Mouse (Mus musculus) cerebellum, adult 18-20 months (tissue): ENCODE measurements at regions not wholly inside any gene's neighbourhood (a gene's known extent, or its start where the extent isn't known, plus 50 kb on each side); places are given as distances from the start of the nearest gene placed in this dataset.
"Not testable (repeated sequence)": the region's sequence is repeated elsewhere in the genome, so short reads cannot be mapped to it uniquely, and the experiment has no call there.

ENCODE experiments used
- DNase-seq, 2 experiments: peaks; one replicate each; pipeline ENCODE4 v3.0.0; 2021

- no peak for DNase-seq
Measured at GRCm38 (mm10) chr13:45130516-45131249, 52.2 kb downstream of the Gm9817 start.

DNA sequence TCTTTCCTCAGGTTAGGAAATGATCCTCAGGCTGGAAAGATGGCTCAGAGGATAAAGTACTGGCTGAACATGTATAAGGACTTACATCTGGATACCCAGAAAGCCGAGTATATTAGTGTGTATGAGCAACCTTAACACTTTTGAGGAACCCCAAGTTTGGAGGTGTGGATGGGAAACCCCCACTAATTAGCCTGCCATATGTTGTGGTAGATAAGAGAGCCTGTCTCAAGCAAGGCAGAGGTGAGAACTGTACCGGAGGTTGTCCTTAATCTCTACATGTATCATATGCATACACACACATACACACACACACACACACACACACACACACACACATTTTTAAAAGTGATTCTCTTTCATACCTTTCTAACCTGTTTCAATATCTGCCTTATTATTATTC is 62.1 kb downstream of the Gm9817 start:
- DNase-seq: no peak

GRCm38 (mm10) chr13:45145129-45145528 is 66.6 kb downstream of the Gm9817 start:
- DNase-seq: no peak

GRCm38 (mm10) chr13:45156223-45156622 is 77.7 kb downstream of the Gm9817 start:
- no peak for DNase-seq

GRCm38 (mm10) chr13:45156982-45157381 is 78.5 kb downstream of the Gm9817 start:
- no peak for DNase-seq

DNA sequence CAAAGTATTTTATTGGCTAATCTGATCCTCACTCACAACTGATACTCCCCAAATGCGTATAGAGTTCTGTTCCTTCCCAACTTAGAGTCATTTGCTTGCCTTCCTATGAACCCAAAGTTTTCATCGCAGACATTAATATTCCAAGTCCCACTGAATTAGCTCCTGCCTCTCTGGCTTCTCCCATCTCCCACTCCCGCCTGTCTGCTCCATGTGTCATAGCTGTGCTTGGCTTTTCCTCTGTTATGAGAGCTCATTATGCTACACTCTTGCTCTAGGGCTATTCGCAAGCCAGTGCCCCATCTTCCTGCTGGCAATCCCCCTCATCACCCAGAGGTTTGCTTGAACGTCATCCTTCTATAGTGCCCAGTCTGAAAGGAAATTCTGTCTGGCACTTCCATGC is 81.8 kb downstream of the Gm9817 start:
- no peak for DNase-seq

- no peak for DNase-seq
Measured at GRCm38 (mm10) chr13:45164001-45164778, 85.7 kb downstream of the Gm9817 start.

DNA sequence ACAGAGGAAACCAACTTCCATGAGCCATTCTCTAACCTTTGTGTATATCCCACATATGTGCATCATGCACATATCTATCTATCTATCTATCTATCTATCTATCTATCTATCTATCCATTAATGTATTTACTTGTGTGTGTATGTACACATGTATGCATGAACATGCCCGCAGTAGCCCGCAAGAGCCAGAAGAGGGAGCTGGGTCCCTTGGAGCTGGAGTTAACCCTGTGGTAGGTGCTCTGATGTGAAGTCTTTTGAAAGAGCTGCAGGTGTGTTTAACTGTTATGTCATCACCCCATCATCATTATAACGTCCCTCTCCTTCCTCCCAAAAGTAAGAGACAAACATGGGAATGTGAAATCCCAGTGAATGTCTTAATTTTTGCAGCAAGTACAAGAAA is 86.7 kb downstream of the Gm9817 start:
- no peak for DNase-seq

- DNase-seq: no peak
Measured at GRCm38 (mm10) chr13:45169716-45170115, 91.2 kb downstream of the Gm9817 start.

- DNase-seq: no peak
Measured at GRCm38 (mm10) chr13:45173139-45173538, 94.6 kb downstream of the Gm9817 start.

GRCm38 (mm10) chr13:45175711-45176205 is 97.3 kb downstream of the Gm9817 start:
- not testable (repeated sequence) for DNase-seq

GRCm38 (mm10) chr13:45181529-45182230 is 103.2 kb downstream of the Gm9817 start:
- peak in 1 of 2 experiments; percentile 8 for DNase-seq

DNA sequence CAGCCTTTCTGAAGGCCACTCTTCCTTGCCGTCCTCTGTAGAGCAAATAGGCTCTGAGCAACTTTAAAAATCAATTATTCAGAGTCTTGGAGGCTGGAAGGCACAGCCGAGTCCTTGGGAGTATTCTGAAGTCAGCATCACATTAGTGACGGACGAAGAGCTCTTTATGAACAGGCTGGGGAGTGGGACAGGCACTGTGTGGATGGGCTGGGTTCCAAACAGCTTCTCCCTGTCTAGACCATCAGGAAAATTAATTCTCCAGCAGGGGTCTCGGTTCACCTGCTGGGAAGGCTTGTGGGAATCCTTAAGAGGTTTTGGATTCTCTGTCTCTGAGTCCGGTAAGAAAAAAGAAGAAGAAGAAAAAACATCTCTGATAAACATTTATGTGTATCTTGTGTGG is 110.9 kb downstream of the Gm9817 start:
- no peak for DNase-seq

DNA sequence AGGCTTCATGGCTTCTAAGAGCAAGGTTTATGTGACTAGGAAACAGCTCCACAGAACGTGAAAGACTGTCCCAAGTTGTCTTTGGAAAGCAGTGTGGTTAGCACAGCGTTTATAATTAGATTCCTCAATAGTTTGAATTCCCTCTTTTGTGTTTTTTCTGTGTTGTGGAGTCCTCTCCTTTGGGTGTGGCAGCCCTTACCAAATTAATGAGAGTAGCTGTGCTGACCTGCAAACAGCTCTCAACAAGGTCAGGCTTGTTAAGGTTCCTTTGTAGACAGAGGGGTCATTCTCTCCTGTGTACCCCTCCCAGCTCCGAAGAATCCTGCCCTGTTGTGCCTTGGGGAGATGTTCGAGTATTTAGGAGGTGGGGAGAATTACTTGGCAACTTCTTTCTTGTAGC is 111.7 kb downstream of the Gm9817 start:
- no peak for DNase-seq

- DNase-seq: no peak
Measured at GRCm38 (mm10) chr13:45192079-45192478, 113.6 kb downstream of the Gm9817 start.

- no peak for DNase-seq
Measured at GRCm38 (mm10) chr13:45195562-45195961, 117.1 kb downstream of the Gm9817 start.

GRCm38 (mm10) chr13:45196363-45196762 is 117.9 kb downstream of the Gm9817 start:
- DNase-seq: no peak

GRCm38 (mm10) chr13:45200511-45201120 is 122.1 kb downstream of the Gm9817 start:
- peak; percentile 28 to 30 for DNase-seq

DNA sequence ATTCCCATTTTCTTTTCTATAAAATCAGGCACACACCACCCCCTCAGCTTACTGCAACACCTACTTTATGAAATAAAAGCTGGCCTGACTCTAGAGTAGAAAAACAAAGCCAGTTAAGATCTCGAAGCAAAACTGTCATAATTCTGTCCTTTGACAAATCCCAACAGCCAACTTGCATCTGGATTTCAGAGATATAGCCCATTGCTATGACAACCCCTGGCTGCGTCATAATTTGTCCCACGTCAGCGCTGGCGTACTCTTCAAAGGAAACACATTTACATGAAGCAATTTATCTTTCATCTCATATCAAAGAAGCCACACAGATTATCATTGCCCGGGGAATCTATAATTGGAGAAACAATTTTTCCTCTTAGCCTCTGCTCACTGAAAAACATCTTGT is 126.4 kb downstream of the Gm9817 start:
- no peak for DNase-seq

- no peak for DNase-seq
Measured at GRCm38 (mm10) chr13:45208540-45209197, 130.2 kb downstream of the Gm9817 start.

DNA sequence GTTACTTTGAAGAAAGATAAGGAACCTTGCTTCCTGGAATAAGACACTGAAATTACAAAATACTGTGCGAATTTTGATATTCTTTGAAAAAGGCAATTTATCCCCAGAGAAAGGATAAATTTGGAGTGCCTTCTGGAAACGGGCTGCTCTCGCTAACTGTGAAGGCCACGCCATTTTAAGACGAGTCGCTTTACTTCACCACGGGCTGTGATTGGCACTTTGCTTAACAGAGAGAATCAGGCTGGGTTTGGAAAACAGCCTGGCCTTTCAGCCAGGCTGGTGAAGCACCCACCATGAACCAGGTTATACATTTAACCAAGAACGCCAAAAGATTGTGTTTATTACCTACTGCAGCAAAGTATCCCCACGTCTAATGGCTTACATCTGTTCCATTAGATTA is 132.7 kb downstream of the Gm9817 start:
- DNase-seq: no peak

GRCm38 (mm10) chr13:45213116-45213834 is 134.8 kb downstream of the Gm9817 start:
- DNase-seq: no peak
